15 mouse cellular contexts compared by ENCODE assay signal in genomic region chr7:81723851-81724250, GRCm38 (mm10). TPM values are rescaled to one million over a fixed set of nuclear protein-coding genes. Genes with fewer than 3 reads are reported as not detected.
"Had no signal": no experiment of that assay in that cellular context is flagged by ENCODE, and none has a peak within 500 bp of the region (broad histone marks: within the 10 kb centered on the region; RNA-seq: fewer than 3 reads in every experiment).

No protein-coding gene starts in this region.

- DNase-seq: kidney, adult 2 months; kidney, postnatal 25 days; liver, embryonic 13.5 days; lung, adult 2 months; lung, postnatal 14 days; thymus, adult 18-20 months; thymus, postnatal 36 days had no signal

- H3K27me3 ChIP-seq: liver, embryonic 13.5 days; midbrain, embryonic 13.5 days; neural tube, embryonic 12.5 days; neural tube, embryonic 15.5 days had no signal

- ATAC-seq: intestine, postnatal 0 days; midbrain, embryonic 13.5 days; midbrain, embryonic 16.5 days had no signal

- H3K4me2 ChIP-seq: liver, embryonic 13.5 days; midbrain, embryonic 13.5 days; neural tube, embryonic 12.5 days; neural tube, embryonic 15.5 days had no signal

- H3K27ac ChIP-seq: kidney, postnatal 0 days; layer of hippocampus, adult 2 months; liver, embryonic 13.5 days; macrophage; midbrain, embryonic 13.5 days; neural tube, embryonic 12.5 days; neural tube, embryonic 15.5 days had no signal

- H3K36me3 ChIP-seq: liver, embryonic 13.5 days; midbrain, embryonic 13.5 days; neural tube, embryonic 12.5 days; neural tube, embryonic 15.5 days had no signal

- H3K4me1 ChIP-seq: midbrain, embryonic 13.5 days; neural tube, embryonic 12.5 days; neural tube, embryonic 15.5 days had no signal

- H3K4me3 ChIP-seq: layer of hippocampus, adult 2 months; liver, embryonic 13.5 days; midbrain, embryonic 13.5 days; neural tube, embryonic 12.5 days; neural tube, embryonic 15.5 days had no signal

- H3K9ac ChIP-seq: liver, embryonic 13.5 days; midbrain, embryonic 13.5 days; neural tube, embryonic 12.5 days; neural tube, embryonic 15.5 days had no signal

- H3K9me3 ChIP-seq: liver, embryonic 13.5 days; midbrain, embryonic 13.5 days; neural tube, embryonic 12.5 days; neural tube, embryonic 15.5 days had no signal

RNA-seq across cellular contexts. Expression of gene Homer2, which starts 16.5 kb away (rescaled TPM):
- polyA plus RNA-seq: macrophage had no signal
